Mouse (Mus musculus) retina, embryonic 14.5 days (tissue): ENCODE data around the gene Csrp2.

ENCODE experiments used
- DNase-seq: peaks from one replicate; pipeline ENCODE4 v3.0.0-alpha.2; 2015; ENCODE audit warnings: low spot score

Gene Csrp2

DNA sequence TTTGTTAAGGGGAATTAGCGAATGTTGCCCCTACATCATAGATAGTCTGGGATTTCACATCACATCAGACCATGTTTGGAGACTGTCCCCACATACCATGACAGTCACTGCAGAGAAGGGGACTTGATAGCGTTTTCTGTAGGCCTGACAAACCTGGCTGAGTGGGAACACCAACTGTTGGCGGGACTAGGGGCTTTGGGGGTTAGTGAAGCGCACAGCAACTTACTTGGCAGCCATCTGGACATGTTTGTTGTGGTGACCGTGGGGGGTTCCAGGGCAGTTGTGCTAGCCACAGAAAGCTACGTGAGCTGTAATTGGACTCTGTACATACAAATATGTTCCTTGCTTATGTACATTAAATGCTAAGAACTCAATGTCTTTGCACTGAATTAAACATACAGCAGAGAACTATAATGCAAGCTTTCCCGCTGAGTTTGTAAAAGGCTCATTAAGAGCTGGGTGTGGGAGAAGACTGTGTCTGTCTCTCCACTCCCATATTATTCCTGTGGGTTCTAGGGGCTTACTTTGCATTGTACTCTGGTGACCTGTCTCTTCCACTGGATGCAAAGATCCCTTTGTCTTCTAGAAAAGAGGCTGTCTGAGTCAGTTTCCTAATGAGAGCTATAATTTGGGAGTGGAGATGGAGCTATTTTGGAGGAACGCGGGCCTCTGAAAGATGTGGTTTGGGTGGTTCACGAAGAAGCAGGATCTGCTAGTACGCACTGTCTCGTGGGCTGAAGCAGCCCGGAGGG lies 11.7 kb downstream of the Csrp2 start:
- DNase-seq = peak; percentile 90

DNA sequence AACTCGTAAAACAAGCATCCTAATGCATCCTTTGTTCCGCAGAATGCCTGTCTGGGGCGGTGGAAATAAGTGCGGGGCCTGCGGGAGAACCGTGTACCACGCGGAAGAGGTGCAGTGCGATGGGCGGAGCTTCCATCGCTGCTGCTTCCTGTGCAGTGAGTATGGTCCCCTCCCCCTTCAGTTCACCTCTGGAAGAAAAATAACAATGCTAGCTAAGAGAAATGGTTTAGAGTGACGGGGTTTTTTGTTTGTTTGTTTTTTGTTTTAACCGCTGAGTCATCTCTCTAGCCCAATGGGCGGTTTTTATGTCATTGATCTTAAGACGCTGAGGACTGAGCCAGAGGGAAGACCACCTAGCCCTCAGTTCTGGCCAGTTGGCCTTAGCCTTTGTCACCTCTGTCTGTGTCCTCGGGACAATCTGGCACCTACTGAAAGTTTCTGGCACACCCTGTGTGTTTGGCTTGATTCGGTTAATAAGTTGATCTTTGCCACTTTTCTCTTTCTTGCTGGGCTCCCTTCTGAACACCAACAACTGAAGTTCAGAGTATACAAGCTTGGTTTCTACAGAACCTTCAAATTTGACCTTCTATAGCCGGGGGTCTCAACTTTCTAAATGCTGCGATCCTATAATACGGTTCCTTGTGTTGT lies 12.4 kb downstream of the Csrp2 start:
- DNase-seq = no peak

DNA sequence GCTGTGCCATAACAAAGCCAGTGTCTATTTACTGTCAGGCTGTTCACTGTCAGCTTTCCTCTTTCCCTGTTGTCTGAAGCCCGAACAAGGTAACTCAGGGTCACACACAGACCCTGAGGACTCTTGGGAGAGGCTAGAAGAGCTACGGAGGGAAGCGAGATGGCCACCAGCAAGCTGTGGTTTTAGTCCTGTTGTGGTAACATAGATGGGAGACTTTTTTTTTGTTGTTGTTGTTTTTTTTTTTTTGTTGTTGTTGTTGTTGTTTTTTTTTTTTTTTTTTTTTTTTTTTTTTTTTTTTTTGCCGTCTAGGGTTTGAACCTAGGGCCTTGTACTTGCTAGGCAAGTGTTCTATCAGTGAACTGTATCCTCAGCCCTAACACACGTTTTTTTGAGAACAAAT lies 14.0 kb downstream of the Csrp2 start:
- no peak for DNase-seq

DNA sequence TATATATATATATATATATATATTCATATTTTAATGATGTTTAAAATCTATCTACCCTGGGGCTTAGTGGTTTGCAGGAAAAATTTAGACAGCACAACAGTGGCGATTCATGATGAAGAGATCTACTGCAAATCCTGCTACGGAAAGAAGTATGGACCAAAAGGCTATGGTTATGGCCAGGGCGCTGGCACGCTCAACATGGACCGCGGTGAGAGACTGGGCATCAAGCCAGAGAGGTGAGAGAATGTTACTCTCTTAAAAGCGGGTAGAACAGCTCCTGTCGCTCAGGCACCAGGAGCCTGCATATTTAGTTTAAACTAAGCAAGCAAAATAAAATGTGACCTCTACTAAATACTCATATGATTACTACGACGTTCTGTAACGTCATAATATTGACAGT lies 15.5 kb downstream of the Csrp2 start:
- no peak for DNase-seq

DNA sequence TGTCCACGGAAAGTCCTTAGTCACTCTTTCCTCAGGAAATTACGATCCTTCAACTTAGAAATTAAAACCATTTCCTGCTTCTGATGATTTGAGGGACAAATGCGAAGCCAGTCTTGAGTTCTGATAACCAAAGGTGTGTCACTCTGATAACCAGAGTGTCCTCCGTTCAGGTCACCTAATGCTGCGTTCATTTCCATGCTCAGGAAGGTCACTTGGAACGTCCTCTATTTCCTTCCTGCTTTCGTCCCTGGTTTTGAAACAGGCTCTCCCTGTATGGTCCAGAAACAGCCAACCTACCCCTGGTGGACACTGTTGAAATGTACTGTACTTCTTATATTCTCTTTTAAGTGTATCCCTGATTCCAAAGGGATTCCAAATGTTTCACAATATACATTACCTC lies 16.1 kb downstream of the Csrp2 start:
- no peak for DNase-seq

DNA sequence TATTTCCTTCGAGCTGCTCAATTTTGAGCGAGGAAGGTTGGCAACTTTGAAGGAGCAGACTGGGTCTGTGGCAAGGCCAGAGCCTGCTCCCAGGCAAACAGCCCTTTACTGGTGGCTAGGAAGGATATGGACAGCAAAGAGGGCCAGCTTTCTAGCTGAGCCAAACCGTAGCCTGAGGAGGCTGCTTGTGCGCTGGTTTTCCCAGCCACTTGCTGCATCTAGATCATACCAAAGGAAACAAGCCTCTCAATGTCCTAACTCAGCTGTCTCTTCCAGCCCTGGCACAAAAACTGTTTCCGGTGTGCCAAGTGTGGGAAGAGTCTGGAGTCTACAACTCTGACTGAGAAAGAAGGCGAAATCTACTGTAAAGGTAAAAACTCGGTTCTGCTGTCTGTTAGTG lies 18.8 kb downstream of the Csrp2 start:
- no peak for DNase-seq

DNA sequence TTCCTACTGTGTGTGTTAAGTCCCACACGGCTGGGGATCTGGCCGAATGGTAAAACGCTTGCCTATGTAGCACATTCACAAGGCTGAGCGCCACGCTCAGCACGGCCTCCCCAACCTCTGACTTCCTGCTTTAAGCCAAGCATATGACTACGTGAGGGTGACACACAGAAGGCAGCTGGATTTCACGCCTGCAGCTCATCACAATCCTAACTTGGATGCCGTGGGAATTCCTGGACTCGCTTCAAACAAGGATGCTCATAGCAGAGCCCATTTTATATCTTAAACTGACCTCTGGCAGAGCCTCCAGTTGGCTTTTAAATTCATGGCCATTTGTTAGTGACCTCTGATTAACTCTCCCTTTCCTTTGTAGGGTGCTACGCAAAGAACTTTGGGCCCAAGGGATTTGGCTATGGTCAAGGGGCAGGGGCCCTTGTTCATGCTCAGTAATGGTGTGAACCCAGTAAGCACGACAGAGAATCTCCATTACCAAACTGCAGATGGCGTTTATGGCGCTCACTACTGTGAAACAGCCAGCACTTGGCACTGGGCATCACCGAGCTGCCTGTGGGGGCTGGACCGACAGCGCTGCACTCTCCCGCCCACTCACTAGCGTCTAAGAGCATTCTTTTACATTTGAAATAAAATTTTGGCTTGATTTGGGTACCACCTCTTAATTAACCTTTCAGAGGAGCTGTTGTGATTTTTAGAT lies 19.4 kb downstream of the Csrp2 start:
- no peak for DNase-seq

DNA sequence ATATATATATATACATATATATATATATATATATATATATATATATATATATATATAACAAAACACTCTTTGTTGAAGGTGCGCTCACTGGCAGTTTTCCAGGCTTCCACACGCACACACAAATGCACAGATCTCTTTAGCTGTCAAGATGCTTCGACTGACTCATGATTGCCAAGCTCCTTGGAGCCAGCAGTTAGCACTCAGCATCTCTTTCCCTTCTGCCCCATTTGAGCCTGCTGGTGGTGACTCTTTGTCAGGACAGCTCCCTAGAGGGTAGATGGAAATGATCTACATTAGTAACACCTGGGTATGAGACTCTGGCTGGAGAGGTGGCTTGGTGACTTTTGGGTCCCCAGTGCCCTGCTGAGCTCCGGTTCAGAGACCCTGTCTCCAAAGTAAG lies 20.1 kb downstream of the Csrp2 start:
- DNase-seq = peak; percentile 48

DNA sequence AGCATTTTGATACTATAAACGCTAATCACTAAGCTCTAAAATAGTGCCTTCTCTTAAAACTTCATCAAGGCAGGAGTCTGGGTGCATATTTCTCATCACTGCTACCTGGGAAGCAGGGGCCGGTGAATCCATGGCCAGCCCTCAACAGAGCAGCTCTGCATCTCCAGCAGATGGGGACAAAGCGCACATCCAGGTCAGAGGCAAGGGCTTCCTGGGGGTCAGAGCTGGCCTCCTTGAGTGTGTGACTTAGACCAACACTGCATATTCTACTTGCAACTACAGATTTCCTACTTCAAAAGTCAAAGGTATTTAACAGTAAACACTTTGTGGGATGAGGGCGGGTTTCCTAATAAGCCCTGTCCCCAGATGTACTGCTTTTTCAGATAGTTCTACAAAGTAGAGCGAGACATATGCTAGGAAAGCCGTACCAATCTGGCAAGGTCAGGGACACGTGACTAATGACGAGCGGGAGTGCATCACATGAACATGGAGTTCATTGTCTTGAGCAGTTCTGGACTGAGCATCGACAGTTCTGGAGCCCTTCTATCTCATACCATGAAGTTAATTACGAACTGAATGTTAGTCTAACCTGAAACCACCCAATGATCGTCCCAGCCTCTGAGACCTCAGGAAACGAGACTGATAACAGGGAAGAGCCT lies 21.3 kb downstream of the Csrp2 start:
- no peak for DNase-seq

DNA sequence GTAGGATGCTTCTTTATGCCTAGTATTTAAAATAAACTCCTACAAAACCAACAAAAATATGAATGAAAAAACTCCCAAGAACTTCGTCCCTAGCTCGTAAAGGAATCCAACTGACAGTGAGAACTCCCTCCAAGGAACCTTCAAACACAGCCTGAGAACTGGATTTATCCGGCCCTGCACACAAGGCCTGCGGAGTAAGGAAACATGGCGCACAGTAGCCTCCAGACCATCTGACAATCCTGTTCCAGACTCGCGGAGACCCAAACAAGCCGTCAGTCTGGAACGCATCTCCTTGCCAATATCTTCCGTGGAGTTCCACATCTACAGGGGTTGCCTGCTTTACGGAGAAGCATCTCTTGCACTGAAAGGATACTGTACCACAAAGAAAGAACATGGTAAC lies 22.4 kb downstream of the Csrp2 start:
- no peak for DNase-seq

DNA sequence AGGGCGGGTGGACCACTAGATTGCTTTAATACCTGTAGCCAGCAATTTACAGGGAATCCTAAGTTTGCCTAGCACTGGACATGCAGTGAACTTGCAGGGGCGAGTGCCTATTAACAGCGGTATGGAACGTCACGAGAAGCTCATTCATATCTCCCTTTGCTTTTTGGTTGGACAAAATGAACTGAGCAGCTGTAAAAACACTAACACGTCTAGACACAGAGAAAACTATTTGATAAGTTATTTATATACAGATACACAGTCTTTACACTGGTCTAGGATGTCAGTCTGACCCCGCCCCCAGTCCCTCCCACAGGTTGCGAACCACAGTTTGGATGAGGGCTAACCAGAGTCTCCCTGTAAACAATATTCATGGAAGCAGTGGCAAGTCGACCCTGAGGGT lies 23.2 kb downstream of the Csrp2 start:
- no peak for DNase-seq

DNA sequence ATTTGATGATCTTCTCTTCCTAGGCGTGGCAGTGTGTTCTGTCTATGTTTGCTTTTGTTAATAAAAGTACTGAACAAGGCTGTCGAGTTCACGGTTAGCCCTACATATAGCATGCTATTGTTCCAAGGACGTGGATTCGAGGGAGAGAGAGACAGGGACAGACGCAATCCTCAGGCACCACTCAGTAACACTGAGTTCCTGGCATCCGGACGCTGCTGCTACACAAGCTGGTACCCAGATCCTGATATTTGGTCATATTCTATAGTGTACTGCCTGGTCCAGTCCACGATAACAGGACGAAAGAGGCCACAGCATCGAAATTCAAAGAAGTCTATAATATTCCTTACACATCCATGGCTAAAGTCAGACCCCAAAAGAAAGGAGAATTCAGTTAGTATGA lies 24.6 kb downstream of the Csrp2 start:
- no peak for DNase-seq

DNA sequence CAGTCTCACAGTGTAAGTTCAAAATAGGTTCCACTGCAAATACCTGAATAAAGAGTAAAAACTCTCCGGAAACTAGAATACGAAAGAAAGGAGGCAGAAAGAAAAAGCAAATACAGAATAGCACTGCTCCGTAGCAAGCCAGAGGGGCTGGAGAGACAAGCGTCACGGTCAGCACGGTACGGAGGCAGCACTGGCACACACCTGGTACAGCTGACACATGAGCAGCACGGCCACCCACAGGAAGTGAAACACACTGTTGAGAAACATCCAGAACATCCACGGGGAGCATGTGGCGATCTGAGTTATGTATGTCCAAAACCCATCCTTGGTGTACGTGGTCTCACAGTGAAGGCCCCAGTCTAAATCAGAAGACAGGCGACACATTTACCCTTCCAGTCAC lies 26.4 kb downstream of the Csrp2 start:
- no peak for DNase-seq

DNA sequence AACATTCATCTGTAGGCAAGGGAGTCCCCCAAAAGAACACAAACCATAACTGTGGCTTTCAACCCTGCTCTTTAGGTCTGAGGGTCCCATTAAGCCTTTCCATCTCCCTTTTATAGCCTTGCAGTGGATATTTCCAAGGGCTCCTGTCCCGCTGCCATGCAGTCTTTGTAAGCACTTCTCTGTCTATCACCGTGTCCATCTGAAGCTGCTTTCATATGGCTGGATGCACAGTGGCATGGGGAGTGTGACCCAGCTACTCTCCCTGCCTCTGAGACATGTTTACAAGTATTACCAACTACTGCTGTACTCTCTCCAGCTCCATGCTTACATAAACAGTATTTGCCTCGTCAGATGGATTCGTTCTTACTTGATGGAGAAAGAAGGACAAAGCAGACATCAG lies 28.0 kb downstream of the Csrp2 start:
- DNase-seq = no peak

DNA sequence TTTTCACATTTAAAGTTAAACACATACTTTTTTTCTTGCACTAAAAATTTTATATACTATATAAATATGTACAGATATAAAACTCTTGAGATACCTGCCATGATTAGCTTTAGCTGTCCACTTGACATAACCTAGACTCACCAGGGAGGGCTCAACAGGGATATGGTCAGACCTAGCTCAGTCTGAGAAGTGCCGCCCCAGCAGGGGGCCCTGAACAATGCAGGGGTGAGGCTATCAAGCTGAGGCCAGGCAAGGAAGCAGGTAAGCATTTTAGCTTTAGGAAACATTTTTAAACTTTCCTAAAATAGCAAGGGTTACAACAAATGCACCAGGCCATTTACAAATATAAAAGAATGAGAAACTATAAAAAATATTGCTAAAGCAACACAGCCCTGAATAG lies 31.5 kb downstream of the Csrp2 start:
- DNase-seq = no peak

DNA sequence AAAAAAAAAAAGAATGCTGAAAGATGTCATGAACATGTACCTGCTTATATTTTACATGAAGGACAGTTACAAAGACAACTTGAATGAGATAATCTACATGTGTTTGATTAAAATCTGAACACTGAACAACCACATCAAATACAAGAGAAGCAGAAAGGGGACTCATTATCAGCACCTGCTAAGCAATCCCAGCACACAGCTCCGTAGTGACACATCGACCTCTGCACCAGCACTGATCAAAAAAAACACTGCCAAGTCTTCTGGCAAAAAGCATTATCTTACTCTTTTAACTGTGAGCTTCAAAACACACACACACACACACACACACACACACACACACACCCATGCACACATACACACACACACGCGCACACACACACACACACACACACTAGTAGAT lies 32.2 kb downstream of the Csrp2 start:
- DNase-seq = no peak

DNA sequence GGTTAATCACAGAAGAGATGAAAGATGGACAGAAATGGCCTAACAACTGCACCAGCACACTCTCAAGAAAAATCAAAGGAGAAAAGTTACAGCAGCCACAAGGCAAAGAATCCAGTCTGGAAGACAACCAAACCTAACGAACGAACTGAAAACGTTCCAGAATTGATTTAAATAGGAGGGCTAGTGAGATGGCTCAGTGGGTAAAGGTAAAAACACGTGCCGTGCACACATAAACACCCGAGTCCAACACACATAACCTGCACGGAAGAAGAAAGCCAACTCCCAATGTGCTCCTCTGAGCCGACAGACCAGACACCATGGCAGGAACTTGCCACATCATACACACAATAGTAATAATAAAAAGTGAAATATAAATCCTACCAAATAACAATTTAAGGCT lies 32.7 kb downstream of the Csrp2 start:
- DNase-seq = no peak

DNA sequence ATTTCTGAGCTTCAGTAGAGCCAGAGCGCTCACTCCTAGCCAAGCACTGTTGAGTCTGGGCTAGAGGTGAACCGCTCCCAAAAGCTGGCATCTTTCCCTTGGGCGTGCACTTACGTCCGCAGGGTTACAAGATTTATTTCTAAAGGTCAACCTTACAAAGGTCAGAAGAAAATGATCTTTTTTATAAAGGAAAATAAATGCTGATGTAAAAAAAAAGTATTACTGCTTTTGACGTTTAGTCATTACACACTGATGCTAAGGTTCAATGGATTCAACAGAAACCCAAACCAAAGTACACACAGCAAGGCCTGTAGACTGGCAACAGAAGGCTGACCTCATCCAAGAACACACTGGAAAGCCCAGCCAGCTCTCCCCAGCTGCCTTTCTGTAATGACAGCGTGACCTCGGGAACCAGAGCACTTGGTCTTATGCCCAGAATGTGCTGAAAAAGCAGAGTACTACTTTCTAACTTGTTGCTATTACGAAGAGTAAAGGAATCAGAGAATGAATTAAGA lies 33.4 kb downstream of the Csrp2 start:
- DNase-seq = no peak

DNA sequence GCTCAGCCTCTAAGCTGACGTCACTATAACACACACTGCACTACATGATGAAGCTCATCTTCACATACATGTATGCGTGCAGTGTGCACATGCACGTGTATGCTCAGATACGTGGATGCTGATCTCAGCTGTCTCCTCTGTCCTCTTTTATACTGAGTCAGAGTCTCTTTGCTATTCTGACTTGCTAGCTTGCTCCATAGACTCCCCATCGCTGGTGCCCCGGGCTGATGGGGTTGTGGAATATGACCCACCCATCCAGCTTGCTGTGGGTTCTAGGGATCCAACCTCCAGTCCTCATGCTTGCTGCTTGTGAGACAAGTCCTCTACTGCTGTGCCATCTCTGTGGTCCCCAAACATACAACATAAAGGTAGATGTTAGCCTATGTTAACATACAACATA lies 39.3 kb downstream of the Csrp2 start:
- DNase-seq = no peak

DNA sequence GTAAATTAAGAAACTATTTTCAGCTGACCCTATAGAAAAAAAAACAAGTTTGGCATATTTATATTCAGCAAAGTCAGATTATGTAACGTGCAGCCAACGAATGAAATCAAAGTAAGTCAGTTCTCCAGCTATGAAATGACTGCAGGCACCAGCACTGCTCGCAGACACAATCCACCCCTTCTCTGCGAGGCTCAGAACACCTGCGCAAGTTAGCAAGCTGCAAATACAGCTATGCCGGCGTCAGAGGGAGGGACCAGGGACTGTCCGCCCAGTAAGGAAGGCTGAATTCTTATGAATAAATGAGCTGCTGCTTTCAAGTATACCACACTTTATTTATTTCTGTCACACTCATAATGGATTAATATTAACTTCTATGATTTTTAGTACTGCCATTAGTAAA lies 40.2 kb downstream of the Csrp2 start:
- no peak for DNase-seq

DNA sequence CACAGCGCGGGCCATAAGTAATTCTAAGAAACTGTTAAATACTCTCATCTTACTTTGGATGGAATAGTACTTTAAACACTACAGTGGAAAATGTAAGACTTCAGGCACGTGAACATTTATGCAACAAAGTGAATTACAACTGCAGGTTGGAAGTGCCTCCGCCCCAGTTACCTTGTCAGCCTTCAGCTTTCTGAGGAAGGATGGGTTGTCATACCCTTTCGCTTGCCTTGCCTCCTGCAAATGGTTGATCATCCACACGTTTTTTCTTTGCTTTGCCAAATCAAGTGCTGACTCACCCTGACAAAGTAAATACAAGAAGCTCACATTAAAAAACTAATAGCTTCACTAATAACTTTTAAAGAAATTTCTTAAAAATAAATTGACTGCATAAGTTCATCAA lies 41.3 kb downstream of the Csrp2 start:
- no peak for DNase-seq

DNA sequence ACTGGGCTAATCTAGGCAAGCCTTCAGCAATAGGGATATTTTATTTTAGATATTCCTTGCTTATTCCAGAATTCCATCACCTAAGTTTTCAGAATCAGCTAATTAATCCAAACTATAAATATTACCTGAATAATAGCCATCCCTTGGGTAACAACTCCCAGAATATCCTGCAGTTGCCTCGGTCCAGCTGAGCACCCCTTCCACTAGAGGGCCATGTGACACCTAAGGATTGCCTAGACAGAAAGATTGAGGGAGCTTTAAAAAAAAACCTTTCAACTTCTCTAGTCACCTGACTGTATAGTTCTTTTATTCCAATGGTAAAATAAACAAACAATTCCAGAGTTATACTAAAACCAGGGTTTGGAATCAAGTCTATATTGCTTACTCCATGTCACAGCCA lies 42.6 kb downstream of the Csrp2 start:
- DNase-seq = no peak

DNA sequence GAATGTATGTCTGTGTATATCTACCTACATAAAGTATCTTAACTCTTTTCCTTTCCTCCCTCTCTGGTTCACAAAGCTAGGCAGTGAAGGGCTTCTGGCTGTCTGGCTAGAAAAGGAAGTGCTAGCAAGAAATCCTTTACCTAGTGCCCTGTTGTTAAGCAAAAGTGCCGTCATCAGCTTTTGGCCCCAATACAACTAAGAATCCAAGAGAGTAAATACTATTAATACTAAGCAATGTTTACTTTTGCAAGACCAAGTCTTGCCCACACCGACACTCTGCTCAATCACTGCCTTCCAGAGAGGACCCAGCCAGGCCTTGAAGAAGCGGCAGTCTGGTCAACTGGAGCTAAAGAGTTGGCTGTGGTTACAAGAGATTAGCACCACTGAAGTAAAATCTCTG lies 51.5 kb downstream of the Csrp2 start:
- no peak for DNase-seq
